Mouse (Mus musculus) CH12.LX (cell line): Measurements from ENCODE around the gene Chaf1a. TPM values are rescaled to one million over a fixed set of nuclear protein-coding genes. Genes with fewer than 3 reads are reported as not detected.

ENCODE experiments used
- DNase-seq: peaks from one replicate; pipeline ENCODE4 v3.0.0-alpha.2; 2013; ENCODE audit errors: extremely low read depth
- H3K27ac ChIP-seq: 2 replicates; pipeline ENCODE4 v1.5.1; 2012; ENCODE audit warnings: low read depth, mild to moderate bottlenecking, control low read depth, moderate library complexity; ENCODE audit not compliant: insufficient read depth
- H3K27me3 ChIP-seq: replicated peaks from 2 replicates; pipeline ENCODE3; 2012; ENCODE audit warnings: inconsistent platforms
- H3K36me3 ChIP-seq, 2 experiments: replicated peaks in 1 of 2; 2 replicates each; pipeline versions ENCODE3 to v1.6.1; 2012; ENCODE audit warnings: inconsistent platforms in 1 of 2, low read length in 1 of 2, mild to moderate bottlenecking in 1 of 2, mixed read lengths in 1 of 2, moderate library complexity in 1 of 2; ENCODE audit not compliant: control insufficient read depth in 1 of 2, insufficient read depth in 1 of 2
- H3K4me1 ChIP-seq, 2 experiments: 2 replicates each; pipeline ENCODE4 v1.6.1; 2012; ENCODE audit warnings: inconsistent platforms in 1 of 2, moderate library complexity in 1 of 2; ENCODE audit not compliant: insufficient read depth in 2 of 2, control insufficient read depth in 1 of 2
- H3K4me2 ChIP-seq: 2 replicates; pipeline ENCODE4 v1.6.1; 2012; ENCODE audit warnings: low read depth, mild to moderate bottlenecking, control low read depth; ENCODE audit not compliant: poor library complexity, insufficient read depth, severe bottlenecking
- H3K4me3 ChIP-seq, 3 experiments: fragments of 150-350 bp in 1 of 3; sonication (generic) in 1 of 3; replicated peaks in 1 of 3; 2 replicates each; pipeline versions ENCODE3 to v1.5.1; 2011 to 2012; ENCODE audit warnings: low read depth in 2 of 3, low read length in 2 of 3, mild to moderate bottlenecking in 2 of 3, moderate library complexity in 2 of 3, control low read depth in 1 of 3, improper control_type of control experiment in 1 of 3, inconsistent platforms in 1 of 3, mixed read lengths in 1 of 3; ENCODE audit not compliant: poor library complexity in 1 of 3
- H3K79me2 ChIP-seq: replicated peaks from 2 replicates; pipeline ENCODE4 v1.6.1; 2012; ENCODE audit warnings: mild to moderate bottlenecking, moderate library complexity; ENCODE audit not compliant: control insufficient read depth, poor library complexity, insufficient read depth, severe bottlenecking; ENCODE audit errors: extremely low read depth
- H3K9ac ChIP-seq: 2 replicates; pipeline ENCODE4 v1.6.1; 2012; ENCODE audit warnings: low read depth, mild to moderate bottlenecking, control low read depth, moderate library complexity; ENCODE audit not compliant: insufficient read depth
- H3K9me3 ChIP-seq: replicated peaks from 2 replicates; pipeline ENCODE3; 2012; ENCODE audit warnings: low read length, inconsistent platforms, mixed read lengths
- BHLHE40 ChIP-seq: IDR thresholded peaks from 2 replicates; pipeline ENCODE4 v1.6.1; 2011; ENCODE audit warnings: mild to moderate bottlenecking, low read depth, low read length, improper control_type of control experiment
- CHD1 ChIP-seq: IDR thresholded peaks from 2 replicates; pipeline ENCODE4 v1.6.1; 2012; ENCODE audit warnings: low read depth, low read length, improper control_type of control experiment, inconsistent platforms
- CHD2 ChIP-seq: IDR thresholded peaks from 2 replicates; pipeline ENCODE4 v1.6.1; 2011; ENCODE audit warnings: low read length, improper control_type of control experiment
- CTCF ChIP-seq, 2 experiments: IDR thresholded peaks in 1 of 2; conservative IDR thresholded peaks in 1 of 2; 2 replicates each; pipeline ENCODE4 v1.5.1; 2011 to 2012; ENCODE audit warnings: low read depth in 2 of 2, low read length in 2 of 2, improper control_type of control experiment in 1 of 2, inconsistent platforms in 1 of 2, mild to moderate bottlenecking in 1 of 2, moderate library complexity in 1 of 2
- E2F4 ChIP-seq: IDR thresholded peaks from 2 replicates; pipeline ENCODE4 v1.6.1; 2011; ENCODE audit warnings: low read depth, low read length, improper control_type of control experiment; ENCODE audit not compliant: insufficient replicate concordance
- ELF1 ChIP-seq: IDR thresholded peaks from 2 replicates; pipeline ENCODE4 v1.6.1; 2014; ENCODE audit warnings: low read depth, mild to moderate bottlenecking, inconsistent platforms, low read length, improper control_type of control experiment
- EP300 ChIP-seq: IDR thresholded peaks from 2 replicates; pipeline ENCODE4 v1.6.1; 2011; ENCODE audit warnings: low read length, improper control_type of control experiment
- ETS1 ChIP-seq: conservative IDR thresholded peaks from 2 replicates; pipeline ENCODE4 v1.6.1; 2012; ENCODE audit warnings: low read depth, mild to moderate bottlenecking, inconsistent platforms, low read length, improper control_type of control experiment, moderate library complexity
- GABPA ChIP-seq: IDR thresholded peaks from 2 replicates; pipeline ENCODE4 v1.6.1; 2012; ENCODE audit warnings: low read depth, low read length, improper control_type of control experiment, inconsistent platforms; ENCODE audit not compliant: insufficient replicate concordance
- HCFC1 ChIP-seq: IDR thresholded peaks from 2 replicates; pipeline ENCODE4 v1.6.1; 2012; ENCODE audit warnings: low read depth, mild to moderate bottlenecking, inconsistent platforms, low read length, improper control_type of control experiment
- IRF4 ChIP-seq: IDR thresholded peaks from 2 replicates; pipeline ENCODE4 v1.6.1; 2014; ENCODE audit warnings: low read depth, mild to moderate bottlenecking, inconsistent platforms, low read length, improper control_type of control experiment
- JUN ChIP-seq: IDR thresholded peaks from 2 replicates; pipeline ENCODE4 v1.6.1; 2011; ENCODE audit warnings: low read depth, mild to moderate bottlenecking, low read length, improper control_type of control experiment, moderate library complexity; ENCODE audit not compliant: insufficient read depth
- JUND ChIP-seq: conservative IDR thresholded peaks from 2 replicates; pipeline ENCODE4 v1.6.1; 2011; ENCODE audit warnings: low read depth, low read length, improper control_type of control experiment
- KAT2A ChIP-seq: IDR thresholded peaks from 2 replicates; pipeline ENCODE4 v1.6.1; 2012; ENCODE audit warnings: low read length, improper control_type of control experiment, inconsistent platforms; ENCODE audit not compliant: insufficient replicate concordance
- MAFK ChIP-seq: IDR thresholded peaks from 2 replicates; pipeline ENCODE4 v1.6.1; 2011; ENCODE audit warnings: low read length, improper control_type of control experiment; ENCODE audit not compliant: insufficient replicate concordance
- MAX ChIP-seq: IDR thresholded peaks from 2 replicates; pipeline ENCODE4 v1.6.1; 2011; ENCODE audit warnings: low read length, improper control_type of control experiment
- MAZ ChIP-seq: IDR thresholded peaks from 2 replicates; pipeline ENCODE4 v1.6.1; 2012; ENCODE audit warnings: low read depth, mild to moderate bottlenecking, inconsistent platforms, low read length, improper control_type of control experiment, moderate library complexity
- MEF2A ChIP-seq: IDR thresholded peaks from 2 replicates; pipeline ENCODE4 v1.6.1; 2014; ENCODE audit warnings: low read depth, mild to moderate bottlenecking, inconsistent platforms, low read length, improper control_type of control experiment, borderline replicate concordance
- MXI1 ChIP-seq: IDR thresholded peaks from 2 replicates; pipeline ENCODE4 v1.6.1; 2011; ENCODE audit warnings: mild to moderate bottlenecking, low read depth, low read length, improper control_type of control experiment
- MYC ChIP-seq: IDR thresholded peaks from 2 replicates; pipeline ENCODE4 v1.6.1; 2011; ENCODE audit warnings: low read depth, mild to moderate bottlenecking, improper control_type of control experiment, low read length
- NELFE ChIP-seq: IDR thresholded peaks from 2 replicates; pipeline ENCODE4 v1.6.1; 2011; ENCODE audit warnings: low read depth, low read length, improper control_type of control experiment
- NRF1 ChIP-seq: IDR thresholded peaks from 2 replicates; pipeline ENCODE4 v1.6.1; 2014; ENCODE audit warnings: low read depth, mild to moderate bottlenecking, inconsistent platforms, low read length, improper control_type of control experiment, moderate library complexity
- PAX5 ChIP-seq: IDR thresholded peaks from 2 replicates; pipeline ENCODE4 v1.6.1; 2012; ENCODE audit warnings: low read length, inconsistent platforms, mixed read lengths
- POLR2A ChIP-seq: IDR thresholded peaks from 2 replicates; pipeline ENCODE4 v1.6.1; 2011; ENCODE audit warnings: low read depth, mild to moderate bottlenecking, improper control_type of control experiment, low read length
- POLR2AphosphoS2 ChIP-seq: IDR thresholded peaks from 2 replicates; pipeline ENCODE4 v1.6.1; 2011; ENCODE audit warnings: low read depth, low read length, improper control_type of control experiment
- RAD21 ChIP-seq: IDR thresholded peaks from 2 replicates; pipeline ENCODE4 v1.6.1; 2011; ENCODE audit warnings: low read depth, mild to moderate bottlenecking, low read length, improper control_type of control experiment, moderate library complexity
- RCOR1 ChIP-seq: conservative IDR thresholded peaks from 2 replicates; pipeline ENCODE4 v1.6.1; 2012; ENCODE audit warnings: low read depth, mild to moderate bottlenecking, inconsistent platforms, low read length, improper control_type of control experiment
- SIN3A ChIP-seq: IDR thresholded peaks from 2 replicates; pipeline ENCODE4 v1.6.1; 2012; ENCODE audit warnings: low read length, improper control_type of control experiment, inconsistent platforms
- SMC3 ChIP-seq: IDR thresholded peaks from 2 replicates; pipeline ENCODE4 v1.6.1; 2011; ENCODE audit warnings: low read depth, low read length, improper control_type of control experiment
- TBP ChIP-seq: conservative IDR thresholded peaks from 2 replicates; pipeline ENCODE4 v1.6.1; 2011; ENCODE audit warnings: low read depth, low read length, improper control_type of control experiment
- TCF12 ChIP-seq: IDR thresholded peaks from 2 replicates; pipeline ENCODE4 v1.6.1; 2014; ENCODE audit warnings: low read depth, mild to moderate bottlenecking, inconsistent platforms, low read length, improper control_type of control experiment
- UBTF ChIP-seq: IDR thresholded peaks from 2 replicates; pipeline ENCODE4 v1.6.1; 2012; ENCODE audit warnings: low read depth, mild to moderate bottlenecking, inconsistent platforms, low read length, improper control_type of control experiment, moderate library complexity
- USF1 ChIP-seq: IDR thresholded peaks from 2 replicates; pipeline ENCODE4 v1.6.1; 2014; ENCODE audit warnings: low read depth, mild to moderate bottlenecking, inconsistent platforms, low read length, improper control_type of control experiment
- USF2 ChIP-seq: conservative IDR thresholded peaks from 2 replicates; pipeline ENCODE4 v1.6.1; 2011; ENCODE audit warnings: low read depth, low read length, improper control_type of control experiment
- ZC3H11A ChIP-seq: IDR thresholded peaks from 2 replicates; pipeline ENCODE4 v1.6.1; 2012; ENCODE audit warnings: low read depth, mild to moderate bottlenecking, inconsistent platforms, low read length, improper control_type of control experiment
- ZKSCAN1 ChIP-seq: IDR thresholded peaks from 2 replicates; pipeline ENCODE4 v1.6.1; 2012; ENCODE audit warnings: low read depth, inconsistent platforms, low read length, improper control_type of control experiment, borderline replicate concordance
- ZNF384 ChIP-seq: IDR thresholded peaks from 2 replicates; pipeline ENCODE4 v1.6.1; 2012; ENCODE audit warnings: low read depth, low read length, improper control_type of control experiment, inconsistent platforms
- dilution Hi-C: fragments of 300-500 bp; cut with MboI; formaldehyde crosslinking; loops from 2 replicates; pipeline ENCODE4 v1.14.3; 2020; ENCODE audit warnings: low sequenced_read_pairs; ENCODE audit not compliant: extremely low pct_unique_long_range_greater_than_20kb, extremely low pct_ligation_motif_present
- in situ Hi-C: fragments of 300-500 bp; cut with MboI; formaldehyde crosslinking; loops from 3 replicates; pipeline ENCODE4 v1.14.3; 2019; ENCODE audit warnings: low sequenced_read_pairs, low pct_ligation_motif_present, low pct_unique_long_range_greater_than_20kb, mixed read lengths
- polyA plus RNA-seq: library from polyadenylated mRNA; unstranded; fragments of >175 nt; gene quantifications from 2 replicates; pipeline ENCODE4 v1.2.1, GENCODE M21; 2012; ENCODE audit warnings: low read depth; ENCODE audit not compliant: insufficient read length
- total RNA-seq, 2 experiments: library from RNA; depleted of rRNA; stranded (reverse); fragments of 300-350 nt in 1 of 2; fragments of >200 nt in 1 of 2; gene quantifications; 2 replicates each; pipeline ENCODE4 v1.2.3; 2012 to 2014

Gene Chaf1a
- total and polyA plus RNA-seq, 3 experiments = 18.4 to 97.1 (median 39.3) TPM

GRCm38 (mm10) chr17:56009088-56009961 lies 30.9 kb upstream of the Chaf1a start:
- Histone ChIP-seq H3K4me1 (peaks cover 9 to 27% of the 10 kb centered on the region in 2 experiments), H3K27me3 (no peaks in the 10 kb centered on the region), H3K9ac (peak overlapping the region; percentile 82), H3K36me3 (peaks cover 16 to 28% of the 10 kb centered on the region in 2 experiments), H3K9me3 (no peaks in the 10 kb centered on the region), H3K4me2 (peak overlapping the region; percentile 94), H3K4me3 (peak overlapping the region; percentile 65 to 91 (median 77)), H3K79me2 (peaks cover 5% of the 10 kb centered on the region; the same call in 1 of the 2 replicates), H3K27ac (peak overlapping the region; percentile 45; the same call in 1 of the 2 replicates)
- DNase-seq = peak; percentile 89
- dilution Hi-C loops = no loop called here
- in situ Hi-C loops = loop anchor here (5.0 kb wide), 1 partner anchor 37 kb away; the partner anchor contains the start of gene Shd
- no peak for TF ChIP-seq KAT2A
- TF ChIP-seq NRF1 = 0 out of 2 replicates have a peak, but pooled peaks have one; percentile 46
- TF ChIP-seq MAFK = no peak
- TF ChIP-seq MAX = 0 out of 2 replicates have a peak, but pooled peaks have one; percentile 34
- TF ChIP-seq MYC = 0 out of 2 replicates have a peak, but pooled peaks have one; percentile 2
- TF ChIP-seq SMC3 = no peak
- no peak for TF ChIP-seq PAX5
- TF ChIP-seq ZNF384 = no peak
- TF ChIP-seq CHD2 = no peak
- no peak; the same call in 1 of the 2 replicates for TF ChIP-seq RCOR1
- TF ChIP-seq CHD1 = no peak
- peak; percentile 36; the same call in 1 of the 2 replicates for TF ChIP-seq BHLHE40
- TF ChIP-seq UBTF = 0 out of 2 replicates have a peak, but pooled peaks have one; percentile 44
- TF ChIP-seq MEF2A = no peak; the same call in 1 of the 2 replicates
- no peak for TF ChIP-seq ELF1
- TF ChIP-seq JUND = no peak
- no peak for TF ChIP-seq EP300
- peak; percentile 57 for TF ChIP-seq MAZ
- no peak for TF ChIP-seq SIN3A
- peak; percentile 16; the same call in 1 of the 2 replicates for TF ChIP-seq IRF4
- TF ChIP-seq TBP = 0 out of 2 replicates have a peak, but pooled peaks have one; percentile 27
- peak; percentile 72 for TF ChIP-seq POLR2A
- TF ChIP-seq CTCF (conservative IDR thresholded peaks at IDR 0.05 in 1 of 2, IDR thresholded peaks at IDR 0.05 in 1 of 2; ENCODE audit: low read depth in 2 of 2, low read length in 2 of 2) = peak in 1 of 2 experiments; percentile 57; a peak in 2 of 4 replicates
- peak; percentile 27; the same call in 1 of the 2 replicates for TF ChIP-seq TCF12
- TF ChIP-seq POLR2AphosphoS2 = no peak
- TF ChIP-seq RAD21 = no peak
- no peak for TF ChIP-seq ETS1
- TF ChIP-seq ZKSCAN1 = no peak
- no peak for TF ChIP-seq GABPA
- TF ChIP-seq JUN = no peak
- no peak; the same call in 1 of the 2 replicates for TF ChIP-seq HCFC1
- TF ChIP-seq USF2 = no peak
- no peak for TF ChIP-seq E2F4
- peak; percentile 67; the same call in 1 of the 2 replicates for TF ChIP-seq MXI1
- TF ChIP-seq ZC3H11A = no peak
- TF ChIP-seq NELFE = peak; percentile 83
- no peak for TF ChIP-seq USF1
